In the genomic region with DNA sequence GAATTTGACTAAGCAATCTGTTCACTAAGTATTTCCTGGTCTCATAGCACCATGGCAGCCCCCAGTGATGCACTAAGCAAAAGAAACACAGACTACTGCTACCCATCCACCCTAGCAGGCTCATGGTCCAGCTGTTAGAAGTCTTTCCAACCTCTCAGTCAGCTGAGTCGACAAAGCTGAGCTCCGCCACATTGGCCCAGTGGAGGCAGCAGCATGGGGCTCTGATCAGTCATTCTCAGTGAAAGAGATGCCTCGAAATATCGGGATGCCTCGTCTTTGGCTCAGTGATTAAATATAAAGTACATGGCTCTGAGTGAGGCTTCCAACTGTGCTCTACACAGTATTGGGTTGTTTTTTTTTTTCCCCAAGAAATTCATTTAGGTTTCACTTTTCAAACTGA, we compare ENCODE assay signal across 18 mouse cellular contexts.
DNase-seq lines count a peak whose midpoint lies in the region; ATAC-seq and TF ChIP-seq lines count a peak whose summit lies in the region.
"Had no signal": no experiment of that assay in that cellular context is flagged by ENCODE, and none has a peak within 500 bp of the region (broad histone marks: within the 10 kb centered on the region; RNA-seq: fewer than 3 reads in every experiment).

No protein-coding gene starts in this region.

- intact Hi-C loops in left cerebral cortex, postnatal 4 days (cut with DNase I) = no loop called here
- intact Hi-C loops in left cerebral cortex, adult 2 months (cut with DNase I) = no loop called here

- TF ChIP-seq CTCF in left cerebral cortex, adult 2 months (IDR thresholded peaks at IDR 0.05) = no peak

- no peak for DNase-seq in frontal cortex, adult 2 months (ENCODE audit: extremely low spot score in 1 of 2, low spot score in 1 of 2)
- DNase-seq in left cerebral cortex, postnatal 4 days = peak; percentile 18
- no peak for DNase-seq in left cerebral cortex, adult 2 months (ENCODE audit: extremely low spot score in 1 of 2, low spot score in 2 of 2)
- DNase-seq in right cerebral cortex, postnatal 4 days = peak; percentile 5
- no peak for DNase-seq in right cerebral cortex, postnatal 25 days
- DNase-seq in thymus, postnatal 4 days = no peak
- DNase-seq: adrenal gland, postnatal 36 days; cerebellum, adult 2 months; gastrocnemius, postnatal 10 days; heart, adult 2 months; heart, postnatal 4 days; liver; thymus, adult 18-20 months had no signal

- peak; percentile 64 for ATAC-seq in frontal cortex, adult (ENCODE audit: low TSS enrichment)
- ATAC-seq: intestine, embryonic 16.5 days had no signal

- no peak overlapping the region for H3K27ac ChIP-seq in left cerebral cortex, adult 2 months
- H3K27ac ChIP-seq: embryonic facial prominence, embryonic 10.5 days; heart, adult 2 months; kidney, embryonic 15.5 days; stomach, embryonic 15.5 days had no signal

- no peak overlapping the region for H3K4me3 ChIP-seq in left cerebral cortex, adult 2 months
- H3K4me3 ChIP-seq: embryonic facial prominence, embryonic 10.5 days; heart, adult 2 months; kidney, embryonic 15.5 days; stomach, embryonic 15.5 days had no signal

Comparison
In these comparisons a context has a peak if more than half of its experiments do, and no peak if none do; other contexts are left out.
1. DNase-seq: peak in left cerebral cortex, postnatal 4 days (single experiment) and right cerebral cortex, postnatal 4 days (single experiment); none in frontal cortex, adult 2 months (0 of 2), left cerebral cortex, adult 2 months (0 of 2), right cerebral cortex, postnatal 25 days (single experiment) and thymus, postnatal 4 days (single experiment).